Mouse (Mus musculus) layer of hippocampus, adult 11-12 months (tissue): ENCODE measurements around the gene Zfp740.

Source experiments
- DNase-seq: peaks from one replicate; pipeline ENCODE4 v3.0.0; 2022; ENCODE audit warnings: low spot score

Gene Zfp740

GRCm38 (mm10) chr15:102230408-102231321, 27.6 kb downstream of the Zfp740 start:
- DNase-seq = no peak

GRCm38 (mm10) chr15:102231748-102232147, 28.7 kb downstream of the Zfp740 start, which contains the start of gene Itgb7:
Itgb7 (minus strand) TSS chr15:102231944.
- DNase-seq = no peak

- DNase-seq = no peak
These were observed 29.7 kb downstream of the Zfp740 start for GRCm38 (mm10) chr15:102232764-102233163.

GRCm38 (mm10) chr15:102233896-102234295, 30.8 kb downstream of the Zfp740 start:
- no peak for DNase-seq

- no peak for DNase-seq
These were observed 32.5 kb downstream of the Zfp740 start for GRCm38 (mm10) chr15:102235371-102236027.

- no peak for DNase-seq
These were observed 35.7 kb downstream of the Zfp740 start for GRCm38 (mm10) chr15:102238543-102239259.

GRCm38 (mm10) chr15:102239260-102239590, 36.2 kb downstream of the Zfp740 start:
- DNase-seq = peak; percentile 87

- no peak for DNase-seq
These were observed 36.8 kb downstream of the Zfp740 start for GRCm38 (mm10) chr15:102239851-102240250.

- DNase-seq = no peak
These were observed 37.6 kb downstream of the Zfp740 start for GRCm38 (mm10) chr15:102240607-102241006.

GRCm38 (mm10) chr15:102242404-102243228, 39.6 kb downstream of the Zfp740 start:
- no peak for DNase-seq

GRCm38 (mm10) chr15:102243229-102244190, 40.5 kb downstream of the Zfp740 start:
- no peak for DNase-seq

- DNase-seq = no peak
These were observed 41.5 kb downstream of the Zfp740 start for GRCm38 (mm10) chr15:102244306-102245191.

GRCm38 (mm10) chr15:102245461-102245881, 42.4 kb downstream of the Zfp740 start:
- no peak for DNase-seq

- DNase-seq = peak; percentile 74
These were observed 43.1 kb downstream of the Zfp740 start for GRCm38 (mm10) chr15:102245891-102246741.

GRCm38 (mm10) chr15:102246866-102247251, 43.8 kb downstream of the Zfp740 start:
- peak; percentile 90 for DNase-seq

GRCm38 (mm10) chr15:102247252-102248130, 44.4 kb downstream of the Zfp740 start:
- DNase-seq = peak; percentile 51

GRCm38 (mm10) chr15:102248131-102248811, 45.2 kb downstream of the Zfp740 start:
- no peak for DNase-seq
